In genomic region chr16:11659111-11659720, GRCm38 (mm10) we compare ENCODE assay signal across 19 mouse cellular contexts.
A peak's percentile ranks its signal among the peaks of the same experiment; 100 is the strongest.
DNase-seq lines count a peak whose midpoint lies in the region; ATAC-seq and TF ChIP-seq lines count a peak whose summit lies in the region.
"Had no signal": no experiment of that assay in that cellular context is flagged by ENCODE, and none has a peak within 500 bp of the region (broad histone marks: within the 10 kb centered on the region; RNA-seq: fewer than 3 reads in every experiment).

No protein-coding gene starts in this region.

- H3K9ac ChIP-seq in midbrain, embryonic 11.5 days (ENCODE audit: low read length), result no peak overlapping the region
- H3K9ac ChIP-seq in midbrain, postnatal 0 days (replicated peaks; ENCODE audit: low read length, poor library complexity, severe bottlenecking), result no peak overlapping the region
- no peak overlapping the region for H3K9ac ChIP-seq in CH12.LX (ENCODE audit: insufficient read depth, low read depth)
- no peak overlapping the region for H3K9ac ChIP-seq in forebrain, postnatal 0 days
- H3K9ac ChIP-seq: hindbrain, embryonic 15.5 days had no signal

- no peaks in the 10 kb centered on the region for H3K27me3 ChIP-seq in midbrain, embryonic 11.5 days (ENCODE audit: control insufficient read depth, insufficient read depth, low read length)
- no peaks in the 10 kb centered on the region for H3K27me3 ChIP-seq in midbrain, postnatal 0 days (ENCODE audit: insufficient read depth, low read length)
- H3K27me3 ChIP-seq in CH12.LX (replicated peaks), result no peaks in the 10 kb centered on the region
- no peaks in the 10 kb centered on the region for H3K27me3 ChIP-seq in forebrain, postnatal 0 days (ENCODE audit: insufficient read depth, low read length)
- H3K27me3 ChIP-seq: hindbrain, embryonic 15.5 days had no signal

- in situ Hi-C loops in CH12.LX (cut with MboI; ENCODE audit: low pct_ligation_motif_present, low pct_unique_long_range_greater_than_20kb, low sequenced_read_pairs), result no loop called here

- no peak overlapping the region for H3K27ac ChIP-seq in midbrain, embryonic 11.5 days (ENCODE audit: low read depth, low read length)
- H3K27ac ChIP-seq in midbrain, postnatal 0 days (ENCODE audit: low read depth, low read length), result no peak overlapping the region
- H3K27ac ChIP-seq in CH12.LX (ENCODE audit: insufficient read depth, low read depth), result peak overlapping the region; percentile 51
- H3K27ac ChIP-seq in forebrain, postnatal 0 days (ENCODE audit: low read depth, low read length), result no peak overlapping the region
- H3K27ac ChIP-seq: forebrain, embryonic 10.5 days; hindbrain, embryonic 15.5 days had no signal

- no peak for ATAC-seq in midbrain, embryonic 11.5 days (ENCODE audit: low FRiP score)
- no peak for ATAC-seq in midbrain, postnatal 0 days (ENCODE audit: low FRiP score)
- peak; percentile 86 to 87 for ATAC-seq in hematopoietic stem cell, adult 5-6 weeks (replicated peaks in 1 of 2; ENCODE audit: insufficient read depth in 1 of 2, low FRiP score in 2 of 2, low TSS enrichment in 1 of 2, low read depth in 1 of 2, poor library complexity in 2 of 2, severe bottlenecking in 2 of 2)
- no peak for ATAC-seq in forebrain, postnatal 0 days

- H3K36me3 ChIP-seq in midbrain, embryonic 11.5 days (ENCODE audit: control insufficient read depth, insufficient read depth, low read length), result no peaks in the 10 kb centered on the region
- H3K36me3 ChIP-seq in midbrain, postnatal 0 days (ENCODE audit: insufficient read depth, low read length), result no peaks in the 10 kb centered on the region
- H3K36me3 ChIP-seq in CH12.LX (replicated peaks in 1 of 2; ENCODE audit: control insufficient read depth in 1 of 2, insufficient read depth in 1 of 2, low read length in 1 of 2), result peaks cover 0 to 5% of the 10 kb centered on the region in 2 experiments
- no peaks in the 10 kb centered on the region for H3K36me3 ChIP-seq in forebrain, postnatal 0 days (ENCODE audit: insufficient read depth)
- H3K36me3 ChIP-seq: forebrain, embryonic 10.5 days; hindbrain, embryonic 15.5 days had no signal

- no peaks in the 10 kb centered on the region for H3K79me2 ChIP-seq in CH12.LX (replicated peaks; ENCODE audit: control insufficient read depth, extremely low read depth, insufficient read depth, poor library complexity, severe bottlenecking)

- TF ChIP-seq CTCF in midbrain, postnatal 0 days (IDR thresholded peaks at IDR 0.05), result no peak
- no peak; a peak in 1 of 4 replicates for TF ChIP-seq CTCF in CH12.LX (conservative IDR thresholded peaks at IDR 0.05 in 1 of 2, IDR thresholded peaks at IDR 0.05 in 1 of 2; ENCODE audit: low read depth in 2 of 2, low read length in 2 of 2)
- TF ChIP-seq CTCF in forebrain, postnatal 0 days (IDR thresholded peaks at IDR 0.05; ENCODE audit: low read depth), result no peak

- H3K9me3 ChIP-seq in midbrain, embryonic 11.5 days (ENCODE audit: control insufficient read depth, low read length), result no peaks in the 10 kb centered on the region
- H3K9me3 ChIP-seq in midbrain, postnatal 0 days (ENCODE audit: low read length), result no peaks in the 10 kb centered on the region
- peaks cover 2% of the 10 kb centered on the region for H3K9me3 ChIP-seq in CH12.LX (replicated peaks; ENCODE audit: low read length)
- H3K9me3 ChIP-seq in forebrain, postnatal 0 days (ENCODE audit: low read length), result no peaks in the 10 kb centered on the region
- H3K9me3 ChIP-seq: forebrain, embryonic 10.5 days; hindbrain, embryonic 15.5 days had no signal

- no peak overlapping the region for H3K4me2 ChIP-seq in midbrain, embryonic 11.5 days
- H3K4me2 ChIP-seq in midbrain, postnatal 0 days (ENCODE audit: low read depth, low read length, poor library complexity, severe bottlenecking), result no peak overlapping the region
- peak overlapping the region; percentile 6; the same call in 1 of the 2 replicates for H3K4me2 ChIP-seq in CH12.LX (ENCODE audit: insufficient read depth, low read depth, poor library complexity, severe bottlenecking)
- H3K4me2 ChIP-seq in forebrain, postnatal 0 days (ENCODE audit: low read depth), result no peak overlapping the region
- H3K4me2 ChIP-seq: heart, embryonic 11.5 days; hindbrain, embryonic 15.5 days had no signal

- no peak overlapping the region for H3K4me3 ChIP-seq in midbrain, embryonic 11.5 days (ENCODE audit: low read depth, low read length)
- H3K4me3 ChIP-seq in midbrain, postnatal 0 days (ENCODE audit: low read depth, low read length), result no peak overlapping the region
- H3K4me3 ChIP-seq in CH12.LX (replicated peaks in 1 of 3; ENCODE audit: low read depth in 2 of 3, low read length in 2 of 3, poor library complexity in 1 of 3), result no peak overlapping the region
- H3K4me3 ChIP-seq in forebrain, postnatal 0 days (ENCODE audit: low read depth, low read length), result no peak overlapping the region
- H3K4me3 ChIP-seq: forebrain, embryonic 10.5 days; hindbrain, embryonic 15.5 days had no signal

- 90% methylated on average over 6 of the region's 6 CpGs for WGBS in midbrain, embryonic 11.5 days
- 88% methylated on average over 6 of the region's 6 CpGs for WGBS in midbrain, postnatal 0 days
- 90% methylated on average over 6 of the region's 6 CpGs for WGBS in forebrain, postnatal 0 days

- TF ChIP-seq RAD21 in CH12.LX (IDR thresholded peaks at IDR 0.05; ENCODE audit: low read depth, low read length), result peak; percentile 20

- TF ChIP-seq POLR2A in CH12.LX (IDR thresholded peaks at IDR 0.05; ENCODE audit: low read depth, low read length), result peak; percentile 37; the same call in 1 of the 2 replicates

- TF ChIP-seq EP300 in CH12.LX (IDR thresholded peaks at IDR 0.05; ENCODE audit: low read length), result peak; percentile 93

- dilution Hi-C loops in CH12.LX (cut with MboI; ENCODE audit: extremely low pct_ligation_motif_present, extremely low pct_unique_long_range_greater_than_20kb, low sequenced_read_pairs), result no loop called here

- no peaks in the 10 kb centered on the region for H3K4me1 ChIP-seq in midbrain, embryonic 11.5 days (ENCODE audit: control insufficient read depth, insufficient read depth, low read length)
- no peaks in the 10 kb centered on the region for H3K4me1 ChIP-seq in midbrain, postnatal 0 days (ENCODE audit: insufficient read depth, low read length)
- H3K4me1 ChIP-seq in CH12.LX (ENCODE audit: control insufficient read depth in 1 of 2, insufficient read depth in 2 of 2), result peaks cover 27 to 78% of the 10 kb centered on the region in 2 experiments
- peaks cover 4% of the 10 kb centered on the region; the same call in 1 of the 2 replicates for H3K4me1 ChIP-seq in forebrain, postnatal 0 days (ENCODE audit: insufficient read depth)
- H3K4me1 ChIP-seq: hindbrain, embryonic 15.5 days had no signal

- DNase-seq in midbrain, embryonic 11.5 days (ENCODE audit: low spot score, missing footprints), result peak; percentile 14
- DNase-seq in midbrain, postnatal 0 days (ENCODE audit: low spot score), result no peak
- DNase-seq in CH12.LX (ENCODE audit: extremely low read depth), result peak; percentile 87
- peak; percentile 19 for DNase-seq in naive thymus-derived CD4-positive, alpha-beta T cell, adult 2 months (ENCODE audit: low read depth)
- no peak for DNase-seq in frontal cortex, postnatal 10 days (ENCODE audit: low spot score in 2 of 2)
- DNase-seq in forebrain, postnatal 0 days, result no peak
- DNase-seq in layer of hippocampus, adult 11-12 months (ENCODE audit: low spot score), result no peak
- DNase-seq: adrenal gland, adult 2 months; cerebellum, adult 8-10 months; gastrocnemius, postnatal 36 days; kidney, adult 2 months; kidney, postnatal 25 days; layer of hippocampus, postnatal 36 days; left cerebral cortex, postnatal 4 days; right cerebral cortex, postnatal 4 days had no signal

TF ChIP-seq in CH12.LX, 34 proteins besides CTCF, POLR2A, EP300 and RAD21 (continues in another document):
- no peak; the same call in 1 of the 2 replicates for TF ChIP-seq SMC3 (IDR thresholded peaks at IDR 0.05; ENCODE audit: low read depth, low read length)
- TF ChIP-seq ZC3H11A (IDR thresholded peaks at IDR 0.05; ENCODE audit: low read depth, low read length), result no peak
- no peak for TF ChIP-seq UBTF (IDR thresholded peaks at IDR 0.05; ENCODE audit: low read depth, low read length)
- no peak for TF ChIP-seq USF2 (conservative IDR thresholded peaks at IDR 0.05; ENCODE audit: low read depth, low read length)
- TF ChIP-seq ZKSCAN1 (IDR thresholded peaks at IDR 0.05; ENCODE audit: borderline replicate concordance, low read depth, low read length), result no peak
- peak; percentile 72; the same call in 1 of the 2 replicates for TF ChIP-seq MAX (IDR thresholded peaks at IDR 0.05; ENCODE audit: low read length)
- peak; percentile 22; the same call in 1 of the 2 replicates for TF ChIP-seq RCOR1 (conservative IDR thresholded peaks at IDR 0.05; ENCODE audit: low read depth, low read length)
- peak; percentile 80 for TF ChIP-seq IRF4 (IDR thresholded peaks at IDR 0.05; ENCODE audit: low read depth, low read length)
- TF ChIP-seq USF1 (IDR thresholded peaks at IDR 0.05; ENCODE audit: low read depth, low read length), result no peak
- peak; percentile 50; the same call in 1 of the 2 replicates for TF ChIP-seq JUN (IDR thresholded peaks at IDR 0.05; ENCODE audit: insufficient read depth, low read depth, low read length)
- no peak for TF ChIP-seq MXI1 (IDR thresholded peaks at IDR 0.05; ENCODE audit: low read depth, low read length)
- 0 out of 2 replicates have a peak, but pooled peaks have one; percentile 34 for TF ChIP-seq NELFE (IDR thresholded peaks at IDR 0.05; ENCODE audit: low read depth, low read length)
- TF ChIP-seq GABPA (IDR thresholded peaks at IDR 0.05; ENCODE audit: insufficient replicate concordance, low read depth, low read length), result no peak
- no peak for TF ChIP-seq MAZ (IDR thresholded peaks at IDR 0.05; ENCODE audit: low read depth, low read length)
- 0 out of 2 replicates have a peak, but pooled peaks have one; percentile 31 for TF ChIP-seq ZMIZ1 (IDR thresholded peaks at IDR 0.05; ENCODE audit: low read depth, low read length)
- TF ChIP-seq KAT2A (IDR thresholded peaks at IDR 0.05; ENCODE audit: insufficient replicate concordance, low read length), result 0 out of 2 replicates have a peak, but pooled peaks have one; percentile 24
- TF ChIP-seq MEF2A (IDR thresholded peaks at IDR 0.05; ENCODE audit: borderline replicate concordance, low read depth, low read length), result peak; percentile 64
- no peak for TF ChIP-seq ZNF384 (IDR thresholded peaks at IDR 0.05; ENCODE audit: low read depth, low read length)
- no peak for TF ChIP-seq MAFK (IDR thresholded peaks at IDR 0.05; ENCODE audit: insufficient replicate concordance, low read length)
- no peak for TF ChIP-seq E2F4 (IDR thresholded peaks at IDR 0.05; ENCODE audit: insufficient replicate concordance, low read depth, low read length)
- no peak for TF ChIP-seq ELF1 (IDR thresholded peaks at IDR 0.05; ENCODE audit: low read depth, low read length)
- no peak for TF ChIP-seq POLR2AphosphoS2 (IDR thresholded peaks at IDR 0.05; ENCODE audit: low read depth, low read length)
- peak; percentile 51; the same call in 1 of the 2 replicates for TF ChIP-seq SIN3A (IDR thresholded peaks at IDR 0.05; ENCODE audit: low read length)
- peak; percentile 22; the same call in 1 of the 2 replicates for TF ChIP-seq NRF1 (IDR thresholded peaks at IDR 0.05; ENCODE audit: low read depth, low read length)

Comparison
In these comparisons a context has a peak if more than half of its experiments do, and no peak if none do; other contexts are left out.
1. DNase-seq: peak in midbrain, embryonic 11.5 days (single experiment), CH12.LX (single experiment) and naive thymus-derived CD4-positive, alpha-beta T cell, adult 2 months (single experiment); none in midbrain, postnatal 0 days (single experiment), frontal cortex, postnatal 10 days (0 of 2), forebrain, postnatal 0 days (single experiment) and layer of hippocampus, adult 11-12 months (single experiment).
2. ATAC-seq: peak in hematopoietic stem cell, adult 5-6 weeks (2 of 2); none in midbrain, embryonic 11.5 days (single experiment), midbrain, postnatal 0 days (single experiment) and forebrain, postnatal 0 days (single experiment).